Mouse (Mus musculus): Measurements from ENCODE around the gene Rerg.

- no peak for TF ChIP-seq ZC3H11A (IDR thresholded peaks at IDR 0.05; ENCODE audit: borderline replicate concordance, low read depth, low read length)
- no peak for TF ChIP-seq HCFC1 (IDR thresholded peaks at IDR 0.05; ENCODE audit: borderline replicate concordance, insufficient read depth, low read length)
Measured at GRCm38 (mm10) chr6:137098232-137099191, 71.8 kb downstream of the Rerg start.
